Mouse (Mus musculus): ENCODE data around the gene Pvalb.

- TF ChIP-seq ZKSCAN1 (IDR thresholded peaks at IDR 0.05; ENCODE audit: low read depth, low read length) (no peak), SIN3A (IDR thresholded peaks at IDR 0.05; ENCODE audit: low read length) (no peak), ZNF384 (IDR thresholded peaks at IDR 0.05; ENCODE audit: low read depth, low read length) (no peak), CTCF (IDR thresholded peaks at IDR 0.05 in 2 of 3, conservative IDR thresholded peaks at IDR 0.05 in 1 of 3; ENCODE audit: control insufficient read depth in 1 of 3, insufficient read depth in 1 of 3, low read depth in 2 of 3, low read length in 3 of 3, poor library complexity in 1 of 3, severe bottlenecking in 1 of 3) (peak in 2 of 3 experiments; percentile 6 to 20; a peak in 2 of 6 replicates), CHD2 (IDR thresholded peaks at IDR 0.05; ENCODE audit: low read length) (no peak), EP300 (IDR thresholded peaks at IDR 0.05; ENCODE audit: low read depth in 1 of 2, low read length in 2 of 2) (no peak), RAD21 (IDR thresholded peaks at IDR 0.05; ENCODE audit: low read depth, low read length) (peak; percentile 8), ELF1 (IDR thresholded peaks at IDR 0.05; ENCODE audit: low read depth, low read length) (no peak)
Measured at GRCm38 (mm10) chr15:78254751-78255150, 48.6 kb upstream of the Pvalb start.

Measured in MEL (cell line).